Mouse (Mus musculus) frontal cortex, postnatal 10 days (tissue): ENCODE measurements around the gene B3galt1.

Source experiments
- DNase-seq, 2 experiments: peaks; one replicate each; pipeline ENCODE4 v3.0.0; 2022; ENCODE audit warnings: low spot score in 2 of 2, mixed read lengths in 1 of 2

Gene B3galt1

DNA sequence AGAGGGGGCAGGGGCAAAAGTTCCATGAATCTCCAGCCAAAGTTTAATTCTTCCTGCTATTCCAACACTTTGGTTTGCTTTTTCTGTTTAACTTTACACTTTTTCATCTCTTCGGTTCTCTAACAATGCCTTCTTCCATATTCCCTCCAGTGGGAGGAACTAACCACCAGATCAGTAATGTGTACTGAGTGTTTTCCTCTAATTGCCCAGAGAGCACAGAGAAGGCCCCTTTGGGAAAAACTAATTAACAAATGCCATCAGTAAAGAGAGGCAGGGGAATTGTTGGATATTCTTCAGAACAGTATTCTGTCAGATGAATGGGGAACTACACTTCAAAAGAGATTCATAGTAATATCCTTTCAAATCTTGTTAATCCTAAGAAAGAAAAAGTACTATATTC is 338.1 kb downstream of the B3galt1 start:
- DNase-seq, result no peak

DNA sequence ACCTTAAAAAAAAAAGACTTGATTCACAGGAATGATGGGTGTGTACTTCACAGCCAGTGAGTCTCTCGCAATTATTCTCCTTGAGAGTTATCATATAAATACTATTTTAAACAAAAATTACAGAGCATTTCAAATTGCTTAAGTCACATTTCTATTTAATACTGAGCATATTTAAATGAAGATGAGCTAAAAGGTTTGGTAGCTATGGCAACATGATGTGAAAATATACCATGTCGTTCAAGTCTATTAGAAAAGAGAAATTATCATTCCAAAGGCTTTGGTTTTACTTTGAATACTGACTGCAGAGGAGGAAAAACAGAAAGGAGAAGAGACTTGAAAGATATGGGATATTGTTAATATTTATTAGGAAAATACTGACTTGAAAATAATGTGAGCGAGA is 366.3 kb downstream of the B3galt1 start:
- DNase-seq, result no peak

DNA sequence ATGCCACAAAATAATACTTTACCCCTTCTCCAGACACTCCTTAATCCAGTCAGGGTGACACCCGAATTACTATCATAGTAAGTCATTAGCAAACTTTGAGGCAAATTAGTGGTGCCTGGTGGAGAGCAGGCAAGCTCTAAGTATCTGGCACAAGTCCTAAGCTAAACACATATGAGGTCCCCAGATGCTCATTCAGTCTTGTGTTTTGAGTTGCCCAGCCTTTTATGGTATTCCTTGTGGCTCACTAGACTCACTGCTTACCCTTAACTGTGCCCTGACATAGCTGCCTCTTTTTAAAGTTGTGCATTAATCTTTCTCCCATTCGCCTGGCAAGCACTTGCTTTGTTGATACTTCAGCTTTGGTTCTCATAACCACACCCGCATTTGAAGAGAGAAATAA is 382.7 kb downstream of the B3galt1 start:
- no peak for DNase-seq

DNA sequence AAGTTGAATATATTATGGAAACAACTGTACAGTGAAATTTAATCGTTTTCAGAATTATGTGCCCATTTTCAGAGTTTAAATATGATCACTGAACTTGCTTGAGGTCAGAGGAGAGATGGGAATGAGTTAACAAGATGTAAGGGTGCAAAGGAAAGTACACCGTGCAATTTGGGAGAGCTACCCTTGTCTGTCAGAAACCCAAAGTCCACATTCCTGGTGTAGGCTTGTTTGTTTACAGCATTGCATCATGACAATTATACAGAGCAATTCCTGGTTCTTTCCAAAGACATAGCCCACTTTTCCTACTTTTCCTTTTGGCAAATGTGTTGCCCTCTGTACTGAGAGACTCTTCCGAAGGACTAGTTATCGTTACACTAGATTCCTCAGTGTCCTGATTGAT is 390.5 kb downstream of the B3galt1 start:
- no peak for DNase-seq

DNA sequence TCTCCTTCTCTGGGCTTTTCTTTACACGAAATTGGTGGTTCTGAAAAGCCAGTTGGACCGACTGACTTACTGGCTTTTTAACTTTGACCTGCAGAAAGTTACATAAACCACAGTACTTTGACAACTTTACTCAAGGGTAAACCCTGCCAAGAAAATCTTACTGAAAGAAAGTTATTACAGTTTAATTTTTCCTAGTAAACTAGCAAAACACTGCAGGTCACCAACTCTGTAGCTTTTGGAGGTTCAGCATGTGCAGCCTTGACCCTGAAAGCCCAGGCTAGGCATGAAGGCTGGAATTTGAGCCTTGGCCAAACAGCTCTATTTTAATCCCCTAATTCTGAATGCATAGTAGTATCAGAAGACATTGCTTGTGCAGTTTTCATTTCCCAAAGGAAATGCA is 391.9 kb downstream of the B3galt1 start:
- no peak for DNase-seq

DNA sequence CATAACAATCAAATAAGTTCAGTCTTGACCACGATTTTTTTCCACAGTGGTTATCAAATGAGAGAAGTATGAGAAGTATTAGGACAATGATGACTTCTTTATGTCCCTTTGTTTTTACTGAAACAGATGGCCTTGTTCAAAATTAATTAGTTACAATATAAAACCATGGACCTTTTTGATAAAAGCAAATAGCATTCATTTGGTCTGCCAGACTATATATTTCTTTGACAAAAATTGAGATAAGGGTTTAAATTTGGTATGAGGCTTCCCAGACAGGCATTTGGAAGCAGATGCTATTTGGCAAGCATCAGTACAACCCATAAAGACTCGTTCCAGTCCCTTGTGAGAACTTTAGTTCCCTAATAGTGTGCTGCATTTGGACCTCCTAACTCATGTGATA is 395.0 kb downstream of the B3galt1 start:
- no peak for DNase-seq

DNA sequence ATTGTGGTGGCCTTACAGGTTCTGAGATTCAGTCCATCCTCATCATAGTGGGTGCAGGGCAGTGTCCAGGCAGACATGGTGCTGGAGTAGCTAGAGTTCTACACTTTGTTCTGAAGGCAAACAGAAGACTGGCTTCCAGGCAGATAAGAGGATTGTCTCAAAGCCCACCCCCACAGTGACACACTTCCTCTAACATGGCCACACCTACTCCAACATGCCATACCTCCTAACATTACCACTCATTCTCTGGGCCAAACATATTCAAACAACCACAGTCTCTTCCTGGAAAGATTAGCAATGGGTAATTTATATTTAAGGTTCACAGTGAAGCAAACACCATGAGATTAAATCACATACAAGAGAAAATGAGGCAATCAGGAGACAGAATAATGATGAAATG is 403.1 kb downstream of the B3galt1 start:
- DNase-seq, result no peak

DNA sequence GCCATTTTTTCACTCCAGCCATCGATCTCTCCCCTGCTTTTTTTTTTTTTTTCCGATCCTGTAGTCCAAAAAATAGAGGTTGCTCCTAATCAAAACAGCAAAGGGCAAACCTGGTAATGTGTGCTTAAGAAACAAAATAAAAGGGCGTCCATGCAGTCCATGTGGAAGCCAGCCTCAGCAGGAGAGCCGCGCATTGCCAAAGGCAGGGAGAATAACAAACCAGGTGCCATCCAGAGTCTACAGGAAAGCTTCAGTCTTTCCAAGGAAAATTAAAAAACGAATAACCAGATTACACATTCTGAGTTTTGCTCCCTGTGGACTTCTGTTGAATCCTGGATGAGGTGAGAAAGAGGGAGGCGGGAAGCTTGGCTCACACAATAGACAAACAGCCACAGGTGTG is 405.4 kb downstream of the B3galt1 start:
- no peak for DNase-seq

DNA sequence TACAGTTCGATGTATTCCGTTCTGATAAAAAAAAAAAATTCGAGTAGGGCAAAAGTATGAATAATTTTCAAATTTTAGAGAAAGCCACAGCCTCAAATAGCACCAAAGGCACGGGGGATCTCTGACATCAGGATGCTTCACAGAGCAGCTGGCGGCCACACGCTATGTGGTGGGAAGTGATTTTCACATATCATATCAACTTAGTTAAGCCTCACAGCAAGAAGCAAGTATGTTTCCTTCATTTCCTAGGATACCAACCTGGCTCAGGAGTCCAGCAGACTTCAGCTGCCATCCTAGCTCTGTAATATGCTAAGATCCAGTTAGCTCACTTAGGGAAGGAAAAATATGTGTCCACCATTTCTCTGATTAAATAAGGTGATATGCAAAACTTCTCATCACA is 405.9 kb downstream of the B3galt1 start:
- DNase-seq, result peak; percentile 22 to 44

DNA sequence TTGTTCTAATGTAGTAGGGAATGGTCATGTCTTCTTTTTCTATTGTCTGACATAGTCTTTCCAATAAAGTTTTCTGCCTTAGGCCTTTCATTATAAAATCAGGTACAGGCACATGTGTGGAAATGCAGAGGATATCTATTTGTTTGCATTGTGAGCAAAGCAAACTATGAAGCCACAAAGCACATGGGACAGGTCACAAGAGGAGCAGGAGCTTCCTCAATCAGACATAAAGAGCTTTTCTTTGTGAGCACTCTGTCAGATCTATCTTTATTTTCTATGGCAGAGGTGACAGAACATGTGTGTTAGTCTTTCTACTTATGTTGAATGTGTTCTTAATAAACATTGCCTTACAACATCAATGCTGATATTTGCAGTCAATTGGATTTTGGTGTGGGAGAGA is 410.1 kb downstream of the B3galt1 start:
- no peak for DNase-seq

DNA sequence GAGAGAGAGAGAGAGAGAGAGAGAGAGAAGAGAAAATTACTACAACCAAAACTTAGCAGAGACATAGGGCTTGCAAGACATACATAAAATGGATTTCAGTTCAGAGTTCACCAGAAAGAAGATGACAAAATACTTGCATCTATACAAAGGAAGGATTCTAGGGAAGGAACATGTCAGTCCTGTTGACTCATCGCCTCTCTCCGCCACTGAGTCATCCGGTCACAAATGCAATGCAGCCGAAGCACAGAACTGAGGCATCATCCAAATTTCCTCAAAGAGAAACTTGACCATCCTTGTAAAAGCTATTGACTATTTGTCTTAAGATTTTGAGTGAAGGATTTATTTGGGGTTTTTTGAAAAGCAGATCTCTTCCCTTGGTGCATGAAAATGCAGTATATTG is 410.8 kb downstream of the B3galt1 start:
- no peak for DNase-seq

DNA sequence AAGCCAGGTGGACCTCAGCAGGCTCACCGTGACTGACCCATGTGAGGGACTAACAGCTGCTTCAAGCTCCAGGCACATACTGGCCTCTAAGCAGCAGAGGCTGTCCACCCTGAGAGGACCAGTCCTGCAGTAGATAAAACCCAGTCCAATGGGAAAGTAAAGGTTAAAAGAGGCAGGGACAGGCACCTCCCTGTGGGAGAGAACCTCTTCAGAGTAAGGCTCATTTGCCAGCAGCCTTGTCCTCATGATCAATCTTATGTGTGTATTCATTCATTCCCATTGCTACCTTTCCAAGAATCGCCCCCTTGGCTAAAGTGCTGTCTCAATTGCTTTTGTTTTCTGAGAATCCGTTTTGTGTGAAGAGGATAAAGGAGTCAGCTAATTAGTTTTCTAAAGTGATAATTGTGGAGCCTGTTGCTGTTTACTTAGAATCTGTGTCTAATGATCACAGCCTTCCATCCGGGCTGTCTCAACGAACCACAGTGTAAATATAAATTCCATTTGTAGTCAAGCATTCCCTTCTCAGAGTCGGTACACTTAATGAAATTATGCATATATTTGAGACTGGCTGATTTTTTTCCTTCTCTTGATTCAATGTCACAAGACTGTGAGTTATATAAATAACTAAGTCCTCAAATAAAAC is 412.1 kb downstream of the B3galt1 start:
- no peak for DNase-seq

DNA sequence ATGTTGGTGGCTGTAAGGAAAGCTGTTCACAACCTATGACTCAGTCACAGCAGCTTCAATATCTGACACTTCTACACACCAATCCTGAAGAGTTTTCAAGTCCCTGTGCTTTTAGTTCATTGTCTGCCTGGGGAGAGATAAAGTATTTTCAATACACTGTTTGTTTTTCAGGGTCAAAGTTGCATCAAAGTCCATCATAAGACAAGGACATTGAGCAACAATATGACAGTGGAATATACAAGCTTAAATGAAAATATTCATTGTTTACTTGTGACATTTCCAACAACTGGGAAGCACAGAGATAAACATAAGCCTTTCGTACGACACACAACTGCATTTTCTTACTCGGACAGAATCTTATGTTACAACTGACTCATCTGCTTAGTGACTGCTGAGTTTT is 417.9 kb downstream of the B3galt1 start:
- no peak for DNase-seq

DNA sequence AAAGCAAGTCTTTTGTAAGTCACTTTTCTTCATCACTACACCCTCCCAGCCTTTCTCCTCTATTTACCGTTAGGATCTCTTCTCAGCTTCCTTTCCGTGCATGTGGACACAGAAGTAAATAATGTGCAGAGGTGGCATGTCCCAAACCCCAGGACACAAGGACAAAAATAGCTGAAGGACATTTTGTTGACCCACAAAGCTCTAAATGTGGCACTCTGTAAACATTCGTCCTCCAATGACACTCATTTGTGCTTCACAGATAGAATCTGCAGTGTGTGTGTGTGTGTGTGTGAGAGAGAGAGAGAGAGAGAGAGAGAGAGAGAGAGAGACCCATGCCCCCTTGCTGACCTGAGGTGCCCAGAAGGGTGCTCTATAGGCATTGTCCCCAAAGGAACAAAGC is 419.5 kb downstream of the B3galt1 start:
- DNase-seq, result no peak

DNA sequence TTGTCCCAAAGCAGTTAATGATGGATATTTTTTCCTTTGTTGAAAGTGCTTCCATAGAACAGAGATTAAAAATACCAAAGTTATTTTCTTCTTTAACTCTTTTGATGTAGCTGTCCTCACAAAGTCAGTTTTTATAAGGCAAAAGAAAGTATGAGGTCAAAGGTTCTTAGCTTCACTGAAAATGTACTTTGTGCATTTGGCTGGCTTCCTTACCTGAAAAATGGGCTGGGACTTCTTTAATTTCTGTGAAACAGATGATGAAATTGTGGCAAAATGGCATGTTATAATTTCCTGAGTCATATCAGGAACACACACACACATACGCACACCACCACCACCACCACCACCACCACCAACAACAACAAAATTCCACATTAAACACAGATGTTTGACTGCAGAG is 427.8 kb downstream of the B3galt1 start:
- DNase-seq, result no peak

DNA sequence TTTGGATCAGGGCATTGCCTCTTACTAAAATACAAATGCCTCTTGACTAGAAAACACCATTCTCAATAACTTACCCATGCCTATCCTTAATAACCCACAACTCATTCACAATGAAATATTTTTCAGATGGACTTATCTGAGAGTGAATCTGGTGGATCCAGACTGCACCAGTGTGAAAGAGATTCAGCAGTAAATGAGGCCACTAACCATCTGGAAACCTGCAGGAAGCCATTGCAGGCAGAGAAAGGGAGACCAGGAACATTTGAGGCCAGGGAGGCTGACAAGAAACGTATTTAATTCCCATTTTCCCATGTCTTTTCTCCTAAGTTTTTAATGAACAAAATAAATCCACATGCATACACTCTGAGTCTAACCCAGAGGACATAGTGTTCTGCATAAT is 437.4 kb downstream of the B3galt1 start:
- DNase-seq, result no peak

DNA sequence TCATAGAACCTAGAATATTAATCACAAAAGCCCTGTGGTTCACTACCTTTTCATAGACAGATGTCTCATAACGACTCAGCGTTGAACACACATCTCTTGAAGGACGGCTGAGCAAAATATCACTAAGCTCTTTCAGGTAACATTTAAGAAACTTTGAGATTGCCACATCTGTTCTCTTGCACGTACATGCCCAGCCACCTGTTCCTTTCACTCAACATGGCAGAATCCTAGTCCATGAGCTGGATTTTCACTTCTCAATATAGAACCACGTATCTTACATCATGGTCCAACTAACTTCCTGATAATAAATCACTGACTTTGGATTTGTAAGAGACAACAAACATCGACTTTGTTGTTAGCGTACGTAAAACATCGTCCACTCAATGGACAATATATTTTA is 439.5 kb downstream of the B3galt1 start:
- DNase-seq, result no peak

DNA sequence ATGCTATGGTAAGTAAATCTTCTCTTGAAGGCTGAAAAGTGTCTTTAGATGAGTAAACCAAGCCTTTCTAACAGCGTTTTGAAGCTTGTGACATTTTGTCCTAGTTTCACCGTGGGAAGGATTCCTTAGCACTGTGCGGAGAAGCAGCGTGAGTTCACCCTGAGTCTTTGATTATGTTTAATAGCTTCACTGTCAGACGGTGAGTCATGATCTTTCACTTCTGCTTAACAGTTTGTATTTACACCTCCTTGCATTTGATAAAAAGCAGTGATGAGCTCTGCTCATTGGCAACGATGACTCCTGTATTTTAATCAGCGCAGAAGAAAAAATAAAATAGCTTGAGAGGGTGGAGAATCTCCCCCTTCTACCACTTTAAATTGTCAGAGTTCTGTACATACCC is 440.0 kb downstream of the B3galt1 start:
- DNase-seq, result no peak

DNA sequence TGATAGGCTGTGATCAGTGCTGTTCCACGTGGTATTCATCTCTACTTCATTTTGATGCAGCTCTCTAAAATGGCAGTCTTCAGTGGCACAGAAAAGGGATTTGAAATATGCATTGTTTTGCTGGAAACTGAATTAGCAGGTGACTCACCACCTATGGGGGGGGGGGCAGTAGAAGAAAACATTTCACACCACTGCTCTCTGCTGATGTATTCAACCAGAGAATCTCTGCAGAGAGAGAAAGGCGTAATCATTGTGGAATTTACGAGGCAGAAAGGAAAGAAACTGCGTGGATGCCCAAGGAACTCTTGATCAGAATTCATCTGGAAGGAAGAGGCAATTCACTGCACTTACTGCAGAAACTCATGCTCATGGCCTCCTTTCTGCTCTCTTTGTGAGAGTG is 445.7 kb downstream of the B3galt1 start:
- DNase-seq, result no peak

DNA sequence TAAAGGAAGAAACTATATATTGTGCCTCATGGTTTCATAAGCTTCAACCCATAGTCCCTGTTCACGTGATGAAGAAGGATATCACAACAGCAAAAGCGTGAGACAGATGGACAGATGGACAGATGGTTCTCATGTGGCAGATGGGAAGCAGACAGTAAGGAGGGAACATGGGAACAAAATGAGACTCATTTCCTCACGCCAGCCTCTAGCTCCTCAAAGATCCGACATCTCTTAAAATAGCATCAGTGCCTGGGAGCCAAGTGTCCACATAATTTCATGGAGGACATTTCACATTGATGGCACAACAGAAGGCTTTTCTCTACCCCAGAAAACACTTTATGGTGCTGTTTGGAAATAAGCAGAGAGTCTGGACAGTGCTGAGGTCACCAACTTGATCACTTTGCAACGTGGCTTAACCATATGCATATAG is 454.6 kb downstream of the B3galt1 start:
- no peak for DNase-seq

DNA sequence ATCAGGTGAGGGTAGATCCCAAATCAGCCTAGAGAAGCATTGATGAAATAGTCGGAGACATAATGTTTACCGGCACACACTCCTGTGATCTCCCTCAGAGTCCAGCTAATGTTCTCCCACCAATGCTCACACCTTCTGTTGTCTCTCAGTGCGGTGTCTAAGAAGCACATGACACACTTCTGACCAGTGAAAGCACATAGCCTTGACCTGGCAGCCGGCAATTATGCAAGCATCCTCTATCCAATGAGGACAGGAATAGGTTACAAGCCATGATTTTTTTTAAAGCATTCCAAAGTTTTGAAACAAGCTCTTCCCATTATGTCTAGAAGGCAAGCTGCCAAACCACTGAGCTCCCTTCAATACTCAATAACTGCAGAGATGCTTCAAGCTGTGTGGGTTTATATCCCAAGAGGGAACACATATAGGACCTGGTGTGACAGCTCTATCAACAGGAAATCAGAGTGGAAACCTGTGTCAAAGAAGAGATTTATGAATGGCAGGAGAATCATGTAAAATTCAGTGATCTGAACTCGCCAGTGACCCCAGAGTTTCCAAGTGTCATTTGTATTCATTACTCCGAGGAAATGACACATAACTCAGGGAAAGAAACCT is 456.0 kb downstream of the B3galt1 start:
- DNase-seq, result no peak

DNA sequence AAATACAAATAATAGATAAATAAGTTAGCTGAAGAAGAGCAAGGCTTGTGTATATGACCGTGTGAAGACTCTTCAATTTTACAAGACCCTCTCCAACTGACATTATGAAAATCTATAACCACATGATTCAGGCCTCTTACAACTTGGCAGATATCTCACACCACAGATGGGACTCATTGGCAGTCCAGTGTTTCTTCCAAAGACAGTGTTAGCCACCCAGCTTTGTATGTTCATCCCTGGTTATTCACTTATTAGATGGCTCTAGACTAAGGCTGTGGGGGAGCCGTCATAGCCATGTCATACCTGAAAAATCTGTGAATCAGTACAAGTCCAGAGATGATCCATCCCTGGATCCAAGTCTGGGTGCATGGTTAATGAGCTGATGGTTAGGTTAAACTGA is 463.1 kb downstream of the B3galt1 start:
- no peak for DNase-seq

DNA sequence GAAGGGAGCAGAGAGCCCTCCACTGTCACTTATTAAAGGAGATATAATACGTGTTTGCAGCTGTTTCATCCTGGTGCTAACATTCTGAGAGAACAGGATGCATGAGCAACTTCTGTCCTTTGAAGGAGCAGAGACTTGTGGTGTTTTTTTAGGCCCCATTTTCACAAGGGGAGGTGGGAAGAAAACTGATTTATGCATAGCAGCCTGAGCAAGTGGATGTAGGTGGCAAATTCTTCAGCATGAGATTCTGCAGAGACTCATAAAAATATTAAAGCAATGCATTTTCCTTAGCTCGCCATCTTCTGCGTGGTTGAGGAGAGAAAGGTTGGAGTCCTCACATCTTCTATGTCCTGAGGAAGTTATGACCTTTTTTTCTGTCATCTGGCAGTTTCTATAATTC is 469.0 kb downstream of the B3galt1 start:
- no peak for DNase-seq

DNA sequence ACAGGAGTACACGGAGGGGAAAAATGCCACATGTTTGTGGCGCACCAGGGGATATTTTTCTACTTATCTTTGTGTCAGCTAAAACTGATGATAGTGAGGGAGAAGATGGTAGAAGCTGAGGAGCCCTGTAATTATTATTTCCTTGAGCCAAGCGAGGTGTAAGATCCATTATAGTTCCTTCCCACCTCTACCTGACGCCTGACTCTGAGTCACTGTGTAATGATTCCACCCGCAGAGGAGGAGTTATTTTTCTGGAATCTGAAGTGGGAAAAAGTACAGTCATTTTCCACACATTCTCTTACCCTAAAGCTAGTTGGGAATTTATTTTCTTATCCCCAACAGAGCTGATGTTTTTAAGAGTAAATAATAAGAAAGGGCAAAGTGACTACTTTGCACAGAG is 475.1 kb downstream of the B3galt1 start:
- DNase-seq, result no peak
